Mouse (Mus musculus) forelimb bud, embryonic 11.5 days (tissue): Measurements from ENCODE around the gene Gm19965.

ENCODE experiments used
- DNase-seq: peaks from one replicate; pipeline ENCODE4 v3.0.0-alpha.2; 2012; ENCODE audit warnings: low read depth, low spot score

Gm19965 gene

GRCm38 (mm10) chr1:116802683-116803082 is at the start of gene Gm19965:
Gene Gm19965, plus strand, starts transcription at chr1:116802983.
- DNase-seq = no peak

GRCm38 (mm10) chr1:116782471-116782989 is 20.3 kb upstream of the Gm19965 start:
- DNase-seq = no peak
